Mouse (Mus musculus): Measurements from ENCODE around the gene Gm36864. TPM values are rescaled to one million over a fixed set of nuclear protein-coding genes. Genes with fewer than 3 reads are reported as not detected.
"Not testable (repeated sequence)": the region's sequence is repeated elsewhere in the genome, so short reads cannot be mapped to it uniquely, and the experiment has no call there.

Gm36864 gene
- not detected in 2 replicates for polyA plus RNA-seq (2015; fragmentation: Nextera tagmentation; extraction: Ambion mirVana)

- H3K4me1 ChIP-seq (replicated peaks) = no peaks in the 10 kb centered on the region
- no peak within 1 kb of the TSS for H3K4me2 ChIP-seq
- no peaks in the 10 kb centered on the region for H3K36me3 ChIP-seq
- no peak within 1 kb of the TSS for H3K9ac ChIP-seq
- H3K27me3 ChIP-seq = no peaks in the 10 kb centered on the region
- H3K27ac ChIP-seq (replicated peaks) = no peak within 1 kb of the TSS
- H3K9me3 ChIP-seq = no peaks in the 10 kb centered on the region
- no peak for ATAC-seq (ENCODE audit: low read depth)
- WGBS = 82% methylated on average over 3 of the region's 3 CpGs
- no peak within 1 kb of the TSS for H3K4me3 ChIP-seq
Measured at GRCm38 (mm10) chr7:44235909-44236308, at the start of gene Gm36864. Gm36864 (plus strand) TSS chr7:44236177.

GRCm38 (mm10) chr7:44186516-44186915, 49.5 kb upstream of the Gm36864 start:
- ATAC-seq (ENCODE audit: low read depth); H3K27me3 ChIP-seq; H3K4me3 ChIP-seq; H3K36me3 ChIP-seq; H3K27ac ChIP-seq (replicated peaks); H3K4me1 ChIP-seq (replicated peaks); H3K9me3 ChIP-seq; H3K4me2 ChIP-seq; H3K9ac ChIP-seq: not testable (repeated sequence)
- 65% methylated on average over 8 of the region's 8 CpGs for WGBS

- not testable (repeated sequence) for H3K4me3 ChIP-seq; ATAC-seq (ENCODE audit: low read depth); H3K9ac ChIP-seq; H3K27me3 ChIP-seq; H3K4me1 ChIP-seq (replicated peaks); H3K4me2 ChIP-seq; H3K27ac ChIP-seq (replicated peaks); H3K9me3 ChIP-seq; H3K36me3 ChIP-seq
Measured at GRCm38 (mm10) chr7:44187936-44188335, 48.0 kb upstream of the Gm36864 start, which contains the start of gene Klk1b24. Klk1b24 (plus strand) TSS chr7:44188236.

- H3K9ac ChIP-seq; H3K4me1 ChIP-seq (replicated peaks); H3K27me3 ChIP-seq; H3K4me3 ChIP-seq; H3K9me3 ChIP-seq; ATAC-seq (ENCODE audit: low read depth); H3K4me2 ChIP-seq; H3K27ac ChIP-seq (replicated peaks); H3K36me3 ChIP-seq: not testable (repeated sequence)
- 93% methylated on average over 1 of the region's 1 CpGs for WGBS
Measured at GRCm38 (mm10) chr7:44193466-44193865, 42.5 kb upstream of the Gm36864 start.

GRCm38 (mm10) chr7:44197891-44198290, 38.1 kb upstream of the Gm36864 start, which contains the start of gene Klk1b3:
Klk1b3 (plus strand) TSS chr7:44198191.
- WGBS = 75% methylated on average over 3 of the region's 3 CpGs

GRCm38 (mm10) chr7:44207135-44207534, 28.8 kb upstream of the Gm36864 start, which contains the start of gene Klk1b4:
Klk1b4 (plus strand) TSS chr7:44207435.
- not testable (repeated sequence) for H3K4me3 ChIP-seq; H3K4me1 ChIP-seq (replicated peaks); ATAC-seq (ENCODE audit: low read depth); H3K4me2 ChIP-seq; H3K36me3 ChIP-seq; H3K27ac ChIP-seq (replicated peaks); H3K9me3 ChIP-seq; H3K9ac ChIP-seq; H3K27me3 ChIP-seq
- WGBS = 49% methylated on average over 3 of the region's 3 CpGs

More at GRCm38 (mm10) chr7:44197891-44198290, 38.1 kb upstream of the Gm36864 start, which contains the start of gene Klk1b3:
- ATAC-seq (ENCODE audit: low read depth) = no peak
- Histone ChIP-seq H3K4me1 (replicated peaks) (no peaks in the 10 kb centered on the region), H3K4me3 (no peak within 1 kb of the TSS), H3K9ac (no peak within 1 kb of the TSS), H3K27me3 (no peaks in the 10 kb centered on the region), H3K27ac (replicated peaks) (no peak within 1 kb of the TSS), H3K9me3 (no peaks in the 10 kb centered on the region), H3K36me3 (no peaks in the 10 kb centered on the region), H3K4me2 (no peak within 1 kb of the TSS)

- Histone ChIP-seq H3K27me3 (no peaks in the 10 kb centered on the region), H3K36me3 (no peaks in the 10 kb centered on the region), H3K9me3 (no peaks in the 10 kb centered on the region), H3K27ac (replicated peaks) (no peak overlapping the region), H3K4me2 (no peak overlapping the region), H3K4me3 (no peak overlapping the region), H3K4me1 (replicated peaks) (no peaks in the 10 kb centered on the region), H3K9ac (no peak overlapping the region)
- 89% methylated on average over 3 of the region's 3 CpGs for WGBS
- ATAC-seq (ENCODE audit: low read depth) = no peak
Measured at GRCm38 (mm10) chr7:44208307-44208706, 27.7 kb upstream of the Gm36864 start.

- H3K9ac ChIP-seq = no peak within 1 kb of the TSS
- WGBS = 73% methylated on average over 1 of the region's 1 CpGs
- H3K9me3 ChIP-seq = no peaks in the 10 kb centered on the region
- ATAC-seq (ENCODE audit: low read depth) = no peak
- H3K36me3 ChIP-seq = no peaks in the 10 kb centered on the region
- no peak within 1 kb of the TSS for H3K4me3 ChIP-seq
- no peak within 1 kb of the TSS for H3K27ac ChIP-seq (replicated peaks)
- H3K4me2 ChIP-seq = no peak within 1 kb of the TSS
- H3K4me1 ChIP-seq (replicated peaks) = no peaks in the 10 kb centered on the region
- no peaks in the 10 kb centered on the region for H3K27me3 ChIP-seq
Measured at GRCm38 (mm10) chr7:44215645-44216044, 20.3 kb upstream of the Gm36864 start, which contains the start of gene Klk1b5. Klk1b5 (plus strand) TSS chr7:44215945.

GRCm38 (mm10) chr7:44221601-44222000, 14.4 kb upstream of the Gm36864 start:
- H3K36me3 ChIP-seq; H3K4me1 ChIP-seq (replicated peaks); ATAC-seq (ENCODE audit: low read depth); H3K4me3 ChIP-seq; H3K27me3 ChIP-seq; H3K4me2 ChIP-seq; H3K27ac ChIP-seq (replicated peaks); H3K9ac ChIP-seq; H3K9me3 ChIP-seq: not testable (repeated sequence)
- WGBS = 77% methylated on average over 10 of the region's 10 CpGs

GRCm38 (mm10) chr7:44222335-44222734, 13.6 kb upstream of the Gm36864 start:
- WGBS = 79% methylated on average over 6 of the region's 6 CpGs
- H3K9me3 ChIP-seq; H3K4me1 ChIP-seq (replicated peaks); H3K36me3 ChIP-seq; H3K27me3 ChIP-seq; ATAC-seq (ENCODE audit: low read depth); H3K4me3 ChIP-seq; H3K9ac ChIP-seq; H3K27ac ChIP-seq (replicated peaks); H3K4me2 ChIP-seq: not testable (repeated sequence)

- Histone ChIP-seq H3K27me3 (no peaks in the 10 kb centered on the region), H3K4me2 (no peak within 1 kb of the TSS), H3K36me3 (no peaks in the 10 kb centered on the region), H3K4me1 (replicated peaks) (no peaks in the 10 kb centered on the region), H3K9ac (no peak within 1 kb of the TSS), H3K27ac (replicated peaks) (no peak within 1 kb of the TSS), H3K4me3 (no peak within 1 kb of the TSS), H3K9me3 (no peaks in the 10 kb centered on the region)
- ATAC-seq (ENCODE audit: low read depth) = no peak
- WGBS = 73% methylated on average over 1 of the region's 1 CpGs
Measured at GRCm38 (mm10) chr7:44225076-44225475, 10.9 kb upstream of the Gm36864 start, which contains the start of gene Klk1. Klk1 (plus strand) TSS chr7:44225360.

- Histone ChIP-seq H3K4me1 (replicated peaks) (no peaks in the 10 kb centered on the region), H3K27me3 (no peaks in the 10 kb centered on the region), H3K36me3 (no peaks in the 10 kb centered on the region), H3K9ac (no peak overlapping the region), H3K27ac (replicated peaks) (no peak overlapping the region), H3K4me2 (no peak overlapping the region), H3K4me3 (no peak overlapping the region), H3K9me3 (no peaks in the 10 kb centered on the region)
- no peak for ATAC-seq (ENCODE audit: low read depth)
- 70% methylated on average over 2 of the region's 2 CpGs for WGBS
Measured at GRCm38 (mm10) chr7:44239913-44240312, 3.9 kb downstream of the Gm36864 start.

GRCm38 (mm10) chr7:44240712-44241111, 4.7 kb downstream of the Gm36864 start:
- WGBS = 73% methylated on average over 1 of the region's 1 CpGs
- H3K9ac ChIP-seq = no peak overlapping the region

More at GRCm38 (mm10) chr7:44240712-44241111, 4.7 kb downstream of the Gm36864 start:
- H3K4me2 ChIP-seq = no peak overlapping the region
- no peak for ATAC-seq (ENCODE audit: low read depth)
- no peaks in the 10 kb centered on the region for H3K27me3 ChIP-seq
- no peaks in the 10 kb centered on the region for H3K36me3 ChIP-seq
- peaks cover 8% of the 10 kb centered on the region for H3K4me1 ChIP-seq (replicated peaks)
- H3K9me3 ChIP-seq = no peaks in the 10 kb centered on the region
- H3K4me3 ChIP-seq = no peak overlapping the region
- H3K27ac ChIP-seq (replicated peaks) = no peak overlapping the region
